In the genomic region with DNA sequence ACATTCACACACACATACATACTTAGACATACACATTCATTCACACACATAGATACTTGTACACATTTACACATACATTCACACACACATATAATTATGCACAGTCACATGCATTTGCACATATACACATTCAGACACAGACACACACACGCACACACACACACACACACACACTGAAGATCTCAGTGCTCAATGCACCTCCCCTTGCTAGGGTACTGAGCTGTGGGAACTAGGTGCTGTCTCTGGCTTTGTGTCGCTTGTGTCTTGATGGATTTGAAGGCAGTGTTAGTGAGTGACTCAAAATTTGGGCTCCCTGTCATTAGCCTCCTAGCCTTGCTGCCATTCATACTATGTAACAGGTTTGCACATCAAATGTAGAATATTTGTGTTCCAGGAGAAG, we compare ENCODE assay signal across 32 mouse cellular contexts.
"Had no signal": no experiment of that assay in that cellular context is flagged by ENCODE, and none has a peak within 500 bp of the region (broad histone marks: within the 10 kb centered on the region; RNA-seq: fewer than 3 reads in every experiment).

No protein-coding gene starts in this region.

- ATAC-seq: hindbrain, embryonic 16.5 days; hindbrain, postnatal 0 days; inflammation-experienced regulatory T-cells, adult 6 months; intestine, postnatal 0 days had no signal

- DNase-seq: heart, postnatal 10 days; heart, postnatal 14 days; heart, postnatal 4 days; kidney, adult 11 months; kidney, adult 2 months; kidney, adult 8-10 months; kidney, adult 9 months; kidney, postnatal 10 days; kidney, postnatal 14 days; kidney, postnatal 25 days; kidney, postnatal 36 days; kidney, postnatal 4 days; layer of hippocampus, adult 9-11 months; layer of hippocampus, postnatal 36 days had no signal

- H3K27ac ChIP-seq: heart, embryonic 10.5 days; heart, embryonic 13.5 days; heart, embryonic 15.5 days; hindbrain, embryonic 10.5 days; hindbrain, embryonic 12.5 days; hindbrain, embryonic 13.5 days; hindbrain, embryonic 14.5 days; hindbrain, embryonic 15.5 days; hindbrain, postnatal 0 days; intestine, embryonic 15.5 days; kidney, embryonic 15.5 days; kidney, postnatal 0 days; layer of hippocampus, adult 2 months; left cerebral cortex, adult 2 months had no signal

- H3K4me3 ChIP-seq: heart, embryonic 10.5 days; heart, embryonic 12.5 days; heart, embryonic 13.5 days; heart, embryonic 15.5 days; hindbrain, embryonic 10.5 days; hindbrain, embryonic 12.5 days; hindbrain, embryonic 13.5 days; hindbrain, embryonic 15.5 days; intestine, embryonic 15.5 days; kidney, embryonic 15.5 days; layer of hippocampus, adult 2 months; left cerebral cortex, adult 2 months had no signal

- H3K4me1 ChIP-seq: hindbrain, embryonic 10.5 days; hindbrain, embryonic 12.5 days; hindbrain, embryonic 13.5 days; hindbrain, embryonic 15.5 days; intestine, embryonic 15.5 days; kidney, embryonic 15.5 days had no signal

- H3K27me3 ChIP-seq: heart, embryonic 12.5 days; heart, embryonic 13.5 days; heart, embryonic 15.5 days; hindbrain, embryonic 12.5 days; hindbrain, embryonic 13.5 days; hindbrain, embryonic 15.5 days; intestine, embryonic 15.5 days; kidney, embryonic 15.5 days had no signal

- H3K9me3 ChIP-seq: heart, embryonic 10.5 days; heart, embryonic 12.5 days; heart, embryonic 13.5 days; heart, embryonic 15.5 days; hindbrain, embryonic 10.5 days; hindbrain, embryonic 12.5 days; hindbrain, embryonic 13.5 days; hindbrain, embryonic 15.5 days; intestine, embryonic 15.5 days; kidney, embryonic 15.5 days had no signal

- H3K9ac ChIP-seq: heart, embryonic 12.5 days; heart, embryonic 13.5 days; heart, embryonic 15.5 days; hindbrain, embryonic 12.5 days; hindbrain, embryonic 13.5 days; hindbrain, embryonic 14.5 days; hindbrain, embryonic 15.5 days; intestine, embryonic 15.5 days; kidney, embryonic 15.5 days had no signal

- H3K4me2 ChIP-seq: heart, embryonic 12.5 days; heart, embryonic 13.5 days; heart, embryonic 15.5 days; hindbrain, embryonic 12.5 days; hindbrain, embryonic 13.5 days; hindbrain, embryonic 14.5 days; hindbrain, embryonic 15.5 days; intestine, embryonic 15.5 days; kidney, embryonic 15.5 days had no signal
